Mouse (Mus musculus): ENCODE data around the gene Zscan29.

DNA sequence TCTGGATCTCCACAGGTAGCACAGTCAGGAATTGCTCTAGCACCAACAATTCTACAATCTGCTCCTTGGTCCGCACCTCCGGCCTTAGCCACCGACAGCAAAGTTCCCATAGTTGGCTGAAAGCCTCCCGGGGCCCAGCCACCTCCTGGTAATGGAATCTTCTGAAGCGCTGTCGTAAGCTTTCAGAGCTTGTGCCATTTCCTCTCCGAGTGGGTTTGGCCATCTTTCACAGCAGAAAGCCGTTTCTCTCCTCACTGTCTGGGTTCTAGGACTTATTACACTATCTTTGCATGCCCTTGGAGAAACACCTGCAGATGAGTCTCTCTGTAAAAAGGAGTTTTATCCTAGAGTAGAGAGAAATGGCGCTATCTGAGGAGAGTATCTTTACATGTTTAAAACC, 1.0 kb downstream of the Zscan29 start:
- TF ChIP-seq CTCF (IDR thresholded peaks at IDR 0.05; ENCODE audit: control insufficient read depth, insufficient read depth, insufficient replicate concordance, low read depth, low read length) (no peak), POLR2A (IDR thresholded peaks at IDR 0.05; ENCODE audit: control insufficient read depth, low read depth, low read length) (no peak)

Measured in testis, adult 2 months (tissue).